Mouse (Mus musculus) heart, embryonic 13.5 days (tissue): ENCODE results near the gene Luc7l2. TPM values are rescaled to one million over a fixed set of nuclear protein-coding genes. Genes with fewer than 3 reads are reported as not detected.

Experiments used
- microRNA-seq: library from miRNA; unstranded; fragments of <30 nt; microRNA quantifications from one replicate; pipeline ENCODE4, GENCODE M21; 2016
- polyA plus RNA-seq: library from polyadenylated mRNA; unstranded; fragments of >200 nt; fragmentation: Nextera tagmentation; extraction: Ambion mirVana; gene quantifications from 2 replicates; pipeline ENCODE4 v1.2.1, GENCODE M21; 2015

Gene Luc7l2
- polyA plus RNA-seq, 1 experiment from 2014 or later: 26.0 TPM

Small RNA genes within 50 kb of the gene (microRNA-seq; reads per million reads assigned to microRNA genes)
- gene Mir7670: not detected

Other genes starting within 250 kb of the Luc7l2 start
- 8.6 and 9.0 TPM in 2 replicates for gene Zc3hav1, start 196.7 kb upstream of the Luc7l2 start, polyA plus RNA-seq
- gene Ttc26, start 169.9 kb upstream of the Luc7l2 start, polyA plus RNA-seq: 2.9 TPM in 2 replicates
- 9.0 and 9.1 TPM in 2 replicates for gene Ubn2, start 117.4 kb upstream of the Luc7l2 start, polyA plus RNA-seq
- gene Fmc1, start 17.8 kb upstream of the Luc7l2 start, polyA plus RNA-seq: 192 and 255 TPM in 2 replicates
- 0.07 and 0.08 TPM in 2 replicates for gene Klrg2, start 85.9 kb downstream of the Luc7l2 start, polyA plus RNA-seq
- gene Clec2l, start 111.7 kb downstream of the Luc7l2 start, polyA plus RNA-seq: 0.86 and 0.87 TPM in 2 replicates